Mouse (Mus musculus): ENCODE measurements around the gene Gid8. TPM values are rescaled to one million over a fixed set of nuclear protein-coding genes. Genes with fewer than 3 reads are reported as not detected.

Gid8 gene
- polyA plus RNA-seq, 1 experiment from 2014 or later: 52.0 TPM

- H3K9me3 ChIP-seq: no peaks in the 10 kb centered on the region
- H3K9ac ChIP-seq: no peak overlapping the region
- no peak for ATAC-seq (ENCODE audit: low FRiP score)
- H3K4me2 ChIP-seq: no peak overlapping the region
- H3K27ac ChIP-seq: no peak overlapping the region
- H3K4me3 ChIP-seq (replicated peaks): no peak overlapping the region
- H3K36me3 ChIP-seq (replicated peaks): no peaks in the 10 kb centered on the region
- H3K4me1 ChIP-seq: no peaks in the 10 kb centered on the region
- 16% methylated on average over 3 of the region's 3 CpGs for WGBS
- peaks cover 32% of the 10 kb centered on the region for H3K27me3 ChIP-seq
These were observed 30.4 kb downstream of the Gid8 start for GRCm38 (mm10) chr2:180740349-180740748.

- H3K4me3 ChIP-seq (replicated peaks): no peak overlapping the region
- H3K9me3 ChIP-seq: no peaks in the 10 kb centered on the region
- ATAC-seq (ENCODE audit: low FRiP score): no peak
- H3K27ac ChIP-seq: no peak overlapping the region
- WGBS: 76% methylated on average over 7 of the region's 7 CpGs
- H3K36me3 ChIP-seq (replicated peaks): no peaks in the 10 kb centered on the region
- H3K4me2 ChIP-seq: no peak overlapping the region
- H3K9ac ChIP-seq: no peak overlapping the region
- H3K4me1 ChIP-seq: peaks cover 3% of the 10 kb centered on the region
- H3K27me3 ChIP-seq: peaks cover 41% of the 10 kb centered on the region
These were observed 31.5 kb downstream of the Gid8 start for GRCm38 (mm10) chr2:180741421-180741820.

- H3K27me3 ChIP-seq: peaks cover 40% of the 10 kb centered on the region
- no peak overlapping the region for H3K9ac ChIP-seq
- H3K4me3 ChIP-seq (replicated peaks): no peak overlapping the region
- no peak overlapping the region for H3K27ac ChIP-seq
- H3K4me1 ChIP-seq: peaks cover 11% of the 10 kb centered on the region
- ATAC-seq (ENCODE audit: low FRiP score): no peak
- 88% methylated on average over 6 of the region's 6 CpGs for WGBS
- no peaks in the 10 kb centered on the region for H3K9me3 ChIP-seq
- no peaks in the 10 kb centered on the region for H3K36me3 ChIP-seq (replicated peaks)
- H3K4me2 ChIP-seq: no peak overlapping the region
These were observed 32.9 kb downstream of the Gid8 start for GRCm38 (mm10) chr2:180742820-180743219.

- Histone ChIP-seq H3K4me2 (no peak overlapping the region), H3K4me1 (peaks cover 11% of the 10 kb centered on the region), H3K36me3 (replicated peaks) (no peaks in the 10 kb centered on the region), H3K4me3 (replicated peaks) (no peak overlapping the region), H3K27me3 (peaks cover 40% of the 10 kb centered on the region), H3K27ac (no peak overlapping the region), H3K9me3 (no peaks in the 10 kb centered on the region), H3K9ac (no peak overlapping the region)
- WGBS: 92% methylated on average over 2 of the region's 2 CpGs
- no peak for ATAC-seq (ENCODE audit: low FRiP score)
These were observed 33.4 kb downstream of the Gid8 start for GRCm38 (mm10) chr2:180743321-180743720.

GRCm38 (mm10) chr2:180745248-180745927 lies 35.5 kb downstream of the Gid8 start:
- no peak overlapping the region for H3K4me2 ChIP-seq
- H3K4me1 ChIP-seq: peaks cover 11% of the 10 kb centered on the region
- 39% methylated on average over 17 of the region's 17 CpGs for WGBS
- no peak overlapping the region for H3K4me3 ChIP-seq (replicated peaks)
- peak; percentile 73 for ATAC-seq (ENCODE audit: low FRiP score)
- no peaks in the 10 kb centered on the region for H3K9me3 ChIP-seq
- H3K27ac ChIP-seq: no peak overlapping the region
- no peak overlapping the region for H3K9ac ChIP-seq
- H3K27me3 ChIP-seq: peaks cover 42% of the 10 kb centered on the region
- no peaks in the 10 kb centered on the region for H3K36me3 ChIP-seq (replicated peaks)

GRCm38 (mm10) chr2:180746569-180747192 lies 36.8 kb downstream of the Gid8 start:
- Histone ChIP-seq H3K9me3 (no peaks in the 10 kb centered on the region), H3K4me3 (replicated peaks) (no peak overlapping the region), H3K36me3 (replicated peaks) (no peaks in the 10 kb centered on the region), H3K27me3 (peaks cover 39% of the 10 kb centered on the region), H3K4me1 (peaks cover 11% of the 10 kb centered on the region), H3K4me2 (no peak overlapping the region), H3K27ac (no peak overlapping the region), H3K9ac (no peak overlapping the region)
- ATAC-seq (ENCODE audit: low FRiP score): 0 out of 2 replicates have a peak, but pooled peaks have one; percentile 49
- WGBS: 18% methylated on average over 5 of the region's 5 CpGs

GRCm38 (mm10) chr2:180748904-180749303 lies 39.0 kb downstream of the Gid8 start:
- no peak overlapping the region for H3K9ac ChIP-seq
- H3K4me1 ChIP-seq: peaks cover 11% of the 10 kb centered on the region
- no peak overlapping the region for H3K27ac ChIP-seq
- no peak overlapping the region for H3K4me2 ChIP-seq
- H3K36me3 ChIP-seq (replicated peaks): no peaks in the 10 kb centered on the region
- WGBS: 57% methylated on average over 5 of the region's 5 CpGs
- no peaks in the 10 kb centered on the region for H3K9me3 ChIP-seq
- peaks cover 48% of the 10 kb centered on the region for H3K27me3 ChIP-seq
- H3K4me3 ChIP-seq (replicated peaks): no peak overlapping the region
- no peak for ATAC-seq (ENCODE audit: low FRiP score)

- H3K9me3 ChIP-seq: no peaks in the 10 kb centered on the region
- no peak for ATAC-seq (ENCODE audit: low FRiP score)
- 56% methylated on average over 5 of the region's 5 CpGs for WGBS
- peaks cover 46% of the 10 kb centered on the region for H3K27me3 ChIP-seq
- H3K9ac ChIP-seq: no peak overlapping the region
- no peaks in the 10 kb centered on the region for H3K36me3 ChIP-seq (replicated peaks)
- H3K4me2 ChIP-seq: no peak overlapping the region
- H3K27ac ChIP-seq: no peak overlapping the region
- H3K4me3 ChIP-seq (replicated peaks): no peak overlapping the region
- H3K4me1 ChIP-seq: peaks cover 23% of the 10 kb centered on the region
These were observed 45.2 kb downstream of the Gid8 start for GRCm38 (mm10) chr2:180754976-180755688.

GRCm38 (mm10) chr2:180755896-180756295 lies 46.0 kb downstream of the Gid8 start:
- Histone ChIP-seq H3K27ac (no peak overlapping the region), H3K9ac (no peak overlapping the region), H3K4me2 (no peak overlapping the region), H3K9me3 (no peaks in the 10 kb centered on the region), H3K4me1 (peaks cover 23% of the 10 kb centered on the region), H3K36me3 (replicated peaks) (no peaks in the 10 kb centered on the region), H3K27me3 (peaks cover 46% of the 10 kb centered on the region), H3K4me3 (replicated peaks) (no peak overlapping the region)
- 1% methylated on average over 8 of the region's 8 CpGs for WGBS
- no peak for ATAC-seq (ENCODE audit: low FRiP score)

- ATAC-seq (ENCODE audit: low FRiP score): no peak
- Histone ChIP-seq H3K4me2 (no peak overlapping the region), H3K9me3 (no peaks in the 10 kb centered on the region), H3K27ac (no peak overlapping the region), H3K27me3 (peaks cover 52% of the 10 kb centered on the region), H3K4me1 (peaks cover 23% of the 10 kb centered on the region), H3K9ac (no peak overlapping the region), H3K36me3 (replicated peaks) (no peaks in the 10 kb centered on the region), H3K4me3 (replicated peaks) (no peak overlapping the region)
- WGBS: 53% methylated on average over 2 of the region's 2 CpGs
These were observed 46.9 kb downstream of the Gid8 start for GRCm38 (mm10) chr2:180756786-180757185.

GRCm38 (mm10) chr2:180758513-180759263 lies 48.8 kb downstream of the Gid8 start:
- Histone ChIP-seq H3K27me3 (peaks cover 46% of the 10 kb centered on the region), H3K4me1 (peaks cover 23% of the 10 kb centered on the region), H3K36me3 (replicated peaks) (no peaks in the 10 kb centered on the region), H3K9me3 (no peaks in the 10 kb centered on the region), H3K4me3 (replicated peaks) (no peak overlapping the region), H3K9ac (no peak overlapping the region), H3K4me2 (no peak overlapping the region), H3K27ac (peak overlapping the region; percentile 48)
- peak; percentile 77 for ATAC-seq (ENCODE audit: low FRiP score)
- 39% methylated on average over 15 of the region's 15 CpGs for WGBS

- peaks cover 41% of the 10 kb centered on the region for H3K27me3 ChIP-seq
- H3K9ac ChIP-seq: no peak overlapping the region
- H3K36me3 ChIP-seq (replicated peaks): no peaks in the 10 kb centered on the region
- H3K27ac ChIP-seq: 0 out of 2 replicates have a peak overlapping the region, but pooled peaks have one; percentile 32
- H3K4me2 ChIP-seq: no peak overlapping the region
- no peaks in the 10 kb centered on the region for H3K9me3 ChIP-seq
- WGBS: 64% methylated on average over 11 of the region's 11 CpGs
- 0 out of 2 replicates have a peak, but pooled peaks have one; percentile 39 for ATAC-seq (ENCODE audit: low FRiP score)
- H3K4me3 ChIP-seq (replicated peaks): no peak overlapping the region
- H3K4me1 ChIP-seq: peaks cover 3% of the 10 kb centered on the region; the same call in 1 of the 2 replicates
These were observed 55.1 kb downstream of the Gid8 start for GRCm38 (mm10) chr2:180764986-180765385.
